In the genomic region with DNA sequence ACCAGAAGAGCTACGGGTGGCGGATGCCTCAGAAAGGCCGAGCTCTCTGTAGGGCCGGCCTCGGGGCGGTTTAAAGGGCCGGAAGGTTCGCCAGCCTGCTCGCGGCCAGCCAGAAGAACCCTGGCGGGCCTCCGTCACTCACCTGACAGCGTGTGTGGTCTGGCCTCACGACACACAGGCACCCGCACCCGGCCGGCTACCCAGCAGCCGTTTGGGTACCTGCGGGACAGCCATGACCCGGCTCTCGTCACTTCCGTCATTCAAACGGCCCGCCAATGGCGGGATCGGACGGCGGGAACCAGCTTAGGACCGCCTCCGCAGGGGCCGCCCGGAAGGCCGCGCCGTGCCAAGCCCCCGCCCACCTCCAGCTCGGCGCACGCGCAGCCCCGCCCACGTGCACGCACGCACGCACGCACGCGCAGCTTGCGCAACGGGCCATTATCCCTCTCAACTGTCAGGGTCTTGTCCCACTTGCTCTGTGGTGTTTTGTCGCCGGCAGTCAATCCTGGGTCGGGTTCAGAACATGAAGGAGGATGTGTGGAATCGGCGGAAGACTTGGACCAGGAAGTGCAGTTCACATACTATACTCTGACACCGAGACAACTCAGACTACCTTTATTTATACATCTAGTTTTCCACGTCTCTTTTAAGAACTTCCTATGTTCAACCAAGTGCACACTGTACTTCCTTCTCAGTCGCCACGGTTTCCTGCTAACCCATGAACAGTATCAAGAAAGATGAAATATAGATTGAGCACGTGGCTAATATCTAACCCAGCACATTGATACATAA, we compare ENCODE assay signal across 8 mouse cellular contexts. TPM values are rescaled to one million over a fixed set of nuclear protein-coding genes. Genes with fewer than 3 reads are reported as not detected.
DNase-seq lines count a peak whose midpoint lies in the region; ATAC-seq and TF ChIP-seq lines count a peak whose summit lies in the region.

Gene Cep295 (minus strand): TSS at position 305 of the 792 bp plus-strand sequence.

- peak; percentile 92 to 94 for DNase-seq in gastrocnemius, adult 8-10 months (ENCODE audit: low spot score in 2 of 2)
- peak; percentile 66 for DNase-seq in hindlimb bud, embryonic 11.5 days (ENCODE audit: extremely low spot score, low read depth, low spot score)
- DNase-seq in left cerebral cortex, adult 8-10 months (ENCODE audit: low spot score in 2 of 2): peak; percentile 91 to 96
- peak; percentile 98 for DNase-seq in right cerebral cortex, postnatal 10 days (ENCODE audit: low spot score in 2 of 2)
- DNase-seq in urinary bladder, postnatal 25 days (ENCODE audit: low spot score): peak; percentile 98

- peak; percentile 98 for ATAC-seq in activated CD4-positive, CD25-positive, alpha-beta regulatory T cell, adult 4 months

- H3K27me3 ChIP-seq in megakaryocyte, embryonic 14.5 days (replicated peaks): no peaks in the 10 kb centered on the region

- peaks cover 7% of the 10 kb centered on the region; the same call in 1 of the 2 replicates for H3K9me3 ChIP-seq in megakaryocyte, embryonic 14.5 days

- no peak within 1 kb of the TSS for H3K27ac ChIP-seq in cortical plate, adult 2 months (ENCODE audit: insufficient read depth, low read length)

- H3K4me3 ChIP-seq in cortical plate, adult 2 months (ENCODE audit: insufficient read depth, low read length): peak within 1 kb of the TSS; percentile 68
- peak within 1 kb of the TSS; percentile 98 for H3K4me3 ChIP-seq in megakaryocyte, embryonic 14.5 days (replicated peaks)

- no peaks in the 10 kb centered on the region for H3K4me1 ChIP-seq in cortical plate, adult 2 months (ENCODE audit: control insufficient read depth, insufficient read depth, low read length)
- H3K4me1 ChIP-seq in megakaryocyte, embryonic 14.5 days: peaks cover 19% of the 10 kb centered on the region

- no peak for TF ChIP-seq CTCF in cortical plate, adult 2 months (IDR thresholded peaks at IDR 0.05; ENCODE audit: extremely low read depth, insufficient read depth, low read length)

- peaks cover 15% of the 10 kb centered on the region for H3K36me3 ChIP-seq in megakaryocyte, embryonic 14.5 days (replicated peaks; ENCODE audit: low read length)

- TF ChIP-seq POLR2A in cortical plate, adult 2 months (IDR thresholded peaks at IDR 0.05; ENCODE audit: extremely low read depth, insufficient read depth, low read length): peak; percentile 96

RNA-seq across cellular contexts. Expression of gene Cep295, which starts in this region (rescaled TPM):
- 10 to 100 TPM; 19.1 to 25.8 TPM for polyA plus RNA-seq in activated CD4-positive, CD25-positive, alpha-beta regulatory T cell, adult 4 months (2017; shearing (Covaris generic))
- polyA plus RNA-seq in cortical plate, adult 2 months (2012; rRNA removed): 19.9 and 21.0 TPM in 2 replicates
- 1 to 10 TPM; 5.5 to 8.2 (median 6.4) TPM for total RNA-seq in gastrocnemius, adult 8-10 months (2022)
- 10 to 100 TPM; 24.2 to 28.0 (median 26.1) TPM for total RNA-seq in left cerebral cortex, adult 8-10 months (2022)
- 1.3 TPM in 1 of 2 replicates, not detected in the other for polyA plus RNA-seq in megakaryocyte, embryonic 14.5 days (2012; ENCODE audit: insufficient read depth, low replicate concordance)
